Mouse (Mus musculus) kidney, adult 2 months (tissue): ENCODE data around the gene Rpgrip1. TPM values are rescaled to one million over a fixed set of nuclear protein-coding genes. Genes with fewer than 3 reads are reported as not detected.

Source experiments
- DNase-seq: peaks from one replicate; pipeline ENCODE4 v3.0.0; 2021
- H3K27ac ChIP-seq: fragments of 200-500 bp; 2 replicates; pipeline ENCODE4 v1.5.1; 2012; ENCODE audit warnings: low read depth, low read length, control low read depth, inconsistent platforms; ENCODE audit not compliant: insufficient read depth
- H3K27me3 ChIP-seq: fragments of 200-500 bp; replicated peaks from 2 replicates; pipeline ENCODE4 v1.6.1; 2012; ENCODE audit warnings: mild to moderate bottlenecking, moderate library complexity, low read length, inconsistent platforms; ENCODE audit not compliant: control insufficient read depth, insufficient read depth
- H3K36me3 ChIP-seq: fragments of 200-500 bp; 2 replicates; pipeline ENCODE4 v1.6.1; 2012; ENCODE audit warnings: mild to moderate bottlenecking, moderate library complexity, low read length, inconsistent platforms; ENCODE audit not compliant: control insufficient read depth, insufficient read depth
- H3K4me1 ChIP-seq: fragments of 200-500 bp; 2 replicates; pipeline ENCODE4 v1.6.1; 2011; ENCODE audit warnings: low read length; ENCODE audit not compliant: control insufficient read depth, insufficient read depth
- H3K4me3 ChIP-seq: fragments of 200-500 bp; 2 replicates; pipeline ENCODE4 v1.5.1; 2011; ENCODE audit warnings: mild to moderate bottlenecking, low read depth, low read length, control low read depth; ENCODE audit not compliant: insufficient read depth
- CTCF ChIP-seq: fragments of 200-500 bp; conservative IDR thresholded peaks from 2 replicates; pipeline ENCODE4 v1.5.1; 2011; ENCODE audit warnings: low read depth, mild to moderate bottlenecking, control low read depth, low read length, moderate library complexity, mixed read lengths; ENCODE audit not compliant: insufficient read depth, insufficient read length
- POLR2A ChIP-seq: fragments of 200-500 bp; IDR thresholded peaks from one replicate; pipeline ENCODE4 v1.6.1; 2011; ENCODE audit warnings: low read depth, low read length, control low read depth
- WGBS: fragments of 180-500 bp; shearing (Covaris S2); methylation state at CpG from one replicate; pipeline ENCODE4 v1.1.7; 2018; 5-methylcytosine and 5-hydroxymethylcytosine counted together
- polyA plus RNA-seq: library from polyadenylated mRNA; depleted of rRNA; stranded (reverse); fragments of >200 nt; gene quantifications from 2 replicates; pipeline ENCODE4 v1.2.3, GENCODE M21; 2012

Rpgrip1 gene
- polyA plus RNA-seq, 1 experiment = 2.9 TPM

GRCm38 (mm10) chr14:52099563-52099962, 10.9 kb upstream of the Rpgrip1 start:
- Histone ChIP-seq H3K27ac (no peak overlapping the region), H3K4me1 (peaks cover 9% of the 10 kb centered on the region), H3K4me3 (no peak overlapping the region), H3K27me3 (no peaks in the 10 kb centered on the region), H3K36me3 (peaks cover 2% of the 10 kb centered on the region; the same call in 1 of the 2 replicates)
- no peak for DNase-seq
- TF ChIP-seq CTCF = no peak
- no peak for TF ChIP-seq POLR2A
- WGBS = 31% methylated on average over 2 of the region's 2 CpGs

GRCm38 (mm10) chr14:52100170-52100960, 10.1 kb upstream of the Rpgrip1 start:
- peaks cover 9% of the 10 kb centered on the region for H3K4me1 ChIP-seq
- peaks cover 2% of the 10 kb centered on the region; the same call in 1 of the 2 replicates for H3K36me3 ChIP-seq
- 27% methylated on average over 5 of the region's 5 CpGs for WGBS
- no peak for DNase-seq
- H3K4me3 ChIP-seq = no peak overlapping the region
- no peak for TF ChIP-seq CTCF
- no peak for TF ChIP-seq POLR2A
- no peaks in the 10 kb centered on the region for H3K27me3 ChIP-seq
- no peak overlapping the region for H3K27ac ChIP-seq

- Histone ChIP-seq H3K4me1 (peaks cover 9% of the 10 kb centered on the region), H3K27ac (no peak overlapping the region), H3K27me3 (no peaks in the 10 kb centered on the region), H3K4me3 (no peak overlapping the region), H3K36me3 (peaks cover 2% of the 10 kb centered on the region; the same call in 1 of the 2 replicates)
- DNase-seq = no peak
- TF ChIP-seq CTCF = no peak
- TF ChIP-seq POLR2A = no peak
- 37% methylated on average over 1 of the region's 1 CpGs for WGBS
Measured at GRCm38 (mm10) chr14:52101285-52102157, 9.0 kb upstream of the Rpgrip1 start.

- WGBS = under 1% methylated on average over 30 of the region's 30 CpGs
- peaks cover 9% of the 10 kb centered on the region for H3K4me1 ChIP-seq
- peak overlapping the region; percentile 94 for H3K27ac ChIP-seq
- DNase-seq = no peak
- H3K36me3 ChIP-seq = no peaks in the 10 kb centered on the region
- TF ChIP-seq CTCF = no peak
- no peak for TF ChIP-seq POLR2A
- peak overlapping the region; percentile 99 for H3K4me3 ChIP-seq
- no peaks in the 10 kb centered on the region for H3K27me3 ChIP-seq
Measured at GRCm38 (mm10) chr14:52103474-52103855, 7.0 kb upstream of the Rpgrip1 start.

GRCm38 (mm10) chr14:52103856-52104676, 6.4 kb upstream of the Rpgrip1 start, which contains the start of gene Hnrnpc:
Hnrnpc (minus strand) TSS chr14:52104028.
- Histone ChIP-seq H3K36me3 (no peaks in the 10 kb centered on the region), H3K4me3 (peak within 1 kb of the TSS; percentile 99), H3K27me3 (no peaks in the 10 kb centered on the region), H3K4me1 (peaks cover 9% of the 10 kb centered on the region), H3K27ac (peak within 1 kb of the TSS; percentile 94)
- DNase-seq = peak; percentile 100
- WGBS = under 1% methylated on average over 50 of the region's 50 CpGs
- no peak for TF ChIP-seq CTCF
- TF ChIP-seq POLR2A = peak; percentile 96

GRCm38 (mm10) chr14:52104677-52105285, 5.7 kb upstream of the Rpgrip1 start:
- Histone ChIP-seq H3K36me3 (no peaks in the 10 kb centered on the region), H3K27me3 (no peaks in the 10 kb centered on the region), H3K4me1 (peaks cover 9% of the 10 kb centered on the region), H3K4me3 (peak overlapping the region; percentile 50), H3K27ac (peak overlapping the region; percentile 91)
- TF ChIP-seq POLR2A (no peak), CTCF (0 out of 2 replicates have a peak, but pooled peaks have one; percentile 9)
- DNase-seq = peak; percentile 22
- 27% methylated on average over 7 of the region's 7 CpGs for WGBS
